Mouse (Mus musculus) ES-Bruce4 (cell line): ENCODE results near the gene Itih2.

Experiments
- CTCF ChIP-seq: IDR thresholded peaks from one replicate; pipeline ENCODE4 v1.8.1; 2011; ENCODE audit warnings: low read depth, low read length
- EP300 ChIP-seq: IDR thresholded peaks from 2 replicates; pipeline ENCODE4 v1.6.1; 2011; ENCODE audit warnings: low read depth, low read length; ENCODE audit not compliant: insufficient read depth
- POLR2A ChIP-seq: IDR thresholded peaks from one replicate; pipeline ENCODE4 v1.8.1; 2011; ENCODE audit warnings: low read length; ENCODE audit not compliant: insufficient read depth

DNA sequence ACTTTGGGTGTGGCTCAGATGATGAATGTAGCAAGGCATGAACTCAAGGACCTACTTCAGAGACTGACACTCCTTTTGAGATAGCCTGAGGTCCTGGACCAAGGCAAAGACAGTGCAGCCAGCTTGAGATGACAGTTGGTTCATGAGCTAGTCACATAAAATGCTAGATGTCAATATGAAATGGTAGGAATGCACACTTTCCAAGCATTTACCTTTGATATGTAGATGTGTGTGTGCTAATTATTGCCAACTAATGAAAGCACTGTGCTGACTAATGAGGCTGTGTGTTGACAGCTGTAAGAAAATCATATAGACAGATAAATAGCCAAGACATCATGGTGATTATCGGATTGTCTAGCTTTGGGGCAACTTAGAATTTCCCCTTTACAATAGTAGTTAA, 932 bp upstream of the Itih2 start:
- TF ChIP-seq POLR2A (no peak), CTCF (no peak), EP300 (no peak)
